Mouse (Mus musculus) brain, embryonic 14.5 days (tissue): Measurements from ENCODE around the gene Sept9.

Experiments used
- CTCF ChIP-seq: fragments of 200-500 bp; IDR thresholded peaks from 2 replicates; pipeline ENCODE4 v1.5.1; 2012; ENCODE audit warnings: inconsistent platforms, mild to moderate bottlenecking, moderate library complexity, borderline replicate concordance; ENCODE audit not compliant: insufficient read depth, insufficient read length; ENCODE audit errors: extremely low read depth
- POLR2A ChIP-seq: fragments of 200-500 bp; IDR thresholded peaks from 2 replicates; pipeline ENCODE4 v1.6.1; 2012; ENCODE audit warnings: mild to moderate bottlenecking, inconsistent platforms, borderline replicate concordance; ENCODE audit not compliant: poor library complexity, insufficient read depth, insufficient read length, severe bottlenecking; ENCODE audit errors: extremely low read depth

DNA sequence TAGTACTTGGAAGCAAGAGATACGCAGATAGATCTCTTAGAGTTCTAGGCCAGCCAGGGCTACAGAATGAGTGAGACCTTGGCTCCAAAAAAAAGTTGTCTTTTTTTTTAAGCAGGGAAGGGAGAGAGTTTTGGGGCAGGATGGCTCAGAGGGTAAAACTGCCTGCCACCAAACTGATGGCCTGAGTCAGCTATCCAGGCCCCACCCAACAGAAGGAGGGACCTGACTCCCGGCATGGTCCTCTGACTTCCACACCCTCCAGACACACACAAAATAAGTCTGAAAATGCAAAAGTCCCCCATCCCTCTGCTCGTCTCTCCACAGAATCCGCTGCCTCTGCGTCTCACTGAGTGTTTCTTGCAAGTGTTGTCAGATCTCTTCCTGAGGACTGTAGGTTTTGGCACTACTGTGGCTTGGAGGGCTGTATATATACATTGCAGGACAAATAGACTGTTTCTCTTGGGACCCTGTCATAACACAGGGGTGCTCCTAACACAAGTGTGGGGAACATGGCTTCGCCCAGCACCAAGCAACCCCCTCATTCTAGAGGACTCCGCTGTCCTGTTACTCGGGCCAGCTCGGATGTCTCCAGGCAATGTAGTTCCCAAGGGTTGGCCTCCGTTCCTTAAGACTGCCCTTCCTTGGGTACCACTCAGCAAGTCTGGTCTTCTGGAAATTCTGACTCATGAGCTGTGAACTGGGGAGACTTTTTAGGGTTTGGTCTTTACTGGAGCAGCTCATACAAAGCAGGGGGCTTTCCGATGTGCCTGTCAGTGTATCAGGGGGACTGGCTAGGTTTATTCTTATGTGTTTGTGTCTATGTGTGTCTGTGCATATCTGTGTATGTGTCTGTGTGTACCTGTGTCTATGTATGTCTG lies 41.6 kb downstream of the Sept9 start:
- TF ChIP-seq POLR2A, result no peak
- no peak for TF ChIP-seq CTCF
